Mouse (Mus musculus) ES-Bruce4 (cell line): ENCODE data around the gene Esd. TPM values are rescaled to one million over a fixed set of nuclear protein-coding genes. Genes with fewer than 3 reads are reported as not detected.

Experiments used
- H3K27ac ChIP-seq: 2 replicates; pipeline ENCODE4 v1.5.1; 2012; ENCODE audit warnings: low read length, inconsistent platforms; ENCODE audit not compliant: insufficient read depth
- H3K27me3 ChIP-seq: 2 replicates; pipeline ENCODE4 v1.6.1; 2012; ENCODE audit warnings: mild to moderate bottlenecking, low read length, inconsistent platforms; ENCODE audit not compliant: control insufficient read depth, poor library complexity, insufficient read depth, severe bottlenecking
- H3K36me3 ChIP-seq: 2 replicates; pipeline ENCODE4 v1.6.1; 2012; ENCODE audit warnings: inconsistent platforms, mild to moderate bottlenecking, low read length, moderate library complexity; ENCODE audit not compliant: control insufficient read depth, poor library complexity, insufficient read depth, severe bottlenecking
- H3K4me1 ChIP-seq: one replicate; pipeline ENCODE4 v1.8.1; 2011; ENCODE audit warnings: low read length; ENCODE audit not compliant: control insufficient read depth, insufficient read depth
- H3K4me3 ChIP-seq: 2 replicates; pipeline ENCODE4 v1.5.1; 2011; ENCODE audit warnings: low read depth, mild to moderate bottlenecking, low read length
- H3K9ac ChIP-seq: 2 replicates; pipeline ENCODE4 v1.6.1; 2012; ENCODE audit warnings: low read depth, mild to moderate bottlenecking, inconsistent platforms; ENCODE audit not compliant: poor library complexity, severe bottlenecking
- H3K9me3 ChIP-seq: replicated peaks from 2 replicates; pipeline ENCODE4 v1.6.1; 2012; ENCODE audit warnings: mild to moderate bottlenecking, low read length, inconsistent platforms; ENCODE audit not compliant: control insufficient read depth, poor library complexity, insufficient read depth, severe bottlenecking
- CTCF ChIP-seq: IDR thresholded peaks from one replicate; pipeline ENCODE4 v1.8.1; 2011; ENCODE audit warnings: low read depth, low read length
- EP300 ChIP-seq: IDR thresholded peaks from 2 replicates; pipeline ENCODE4 v1.6.1; 2011; ENCODE audit warnings: low read depth, low read length; ENCODE audit not compliant: insufficient read depth
- POLR2A ChIP-seq: IDR thresholded peaks from one replicate; pipeline ENCODE4 v1.8.1; 2011; ENCODE audit warnings: low read length; ENCODE audit not compliant: insufficient read depth
- polyA plus RNA-seq: library from polyadenylated mRNA; stranded (reverse); fragments of >200 nt; gene quantifications from 2 replicates; pipeline ENCODE4 v1.2.4, GENCODE M21; 2011; ENCODE audit warnings: low read depth; ENCODE audit not compliant: missing spikeins, insufficient read depth, insufficient read length

Esd gene
- polyA plus RNA-seq, 1 experiment: 217 TPM

DNA sequence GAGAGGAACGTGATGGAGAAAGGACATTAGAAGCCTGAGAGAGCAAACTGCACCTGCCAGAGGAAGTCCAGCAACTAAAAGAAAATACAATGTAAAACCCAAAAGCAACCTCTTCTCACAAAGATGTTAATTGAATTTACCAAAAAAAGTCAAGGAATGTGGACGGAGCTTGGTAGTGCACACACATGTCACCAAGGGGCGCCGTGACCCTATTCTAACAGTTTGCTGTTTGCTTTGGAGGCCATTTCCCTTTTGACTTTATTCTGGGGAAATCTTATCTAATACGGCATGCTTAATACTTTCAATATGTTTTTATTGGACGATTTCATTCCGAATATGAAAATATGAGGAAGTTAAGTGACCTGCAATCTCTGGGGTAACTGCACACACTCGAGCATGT is 56.7 kb downstream of the Esd start:
- Histone ChIP-seq H3K9ac (no peak overlapping the region), H3K27ac (no peak overlapping the region), H3K4me1 (no peaks in the 10 kb centered on the region), H3K4me3 (no peak overlapping the region), H3K36me3 (no peaks in the 10 kb centered on the region), H3K9me3 (no peaks in the 10 kb centered on the region), H3K27me3 (no peaks in the 10 kb centered on the region)
- TF ChIP-seq POLR2A (no peak), CTCF (peak; percentile 19)

DNA sequence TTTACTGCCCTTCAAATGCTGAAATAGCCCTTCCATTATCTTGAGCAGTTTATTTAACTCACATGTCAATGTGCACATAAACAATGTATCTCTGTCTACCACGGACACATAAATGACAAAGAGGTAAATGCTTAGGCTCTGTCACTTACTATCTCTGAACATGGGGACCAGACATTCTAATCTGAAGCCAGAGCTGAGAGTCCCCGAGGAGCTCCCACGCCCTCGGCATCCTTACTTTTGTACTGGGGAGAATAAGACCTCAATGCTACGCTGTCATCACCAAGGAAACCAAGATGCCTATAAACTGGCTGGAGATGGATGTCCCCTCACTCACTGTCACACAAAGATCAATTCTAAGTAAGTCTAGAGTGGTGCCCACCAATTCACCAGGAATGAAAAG is 58.4 kb downstream of the Esd start:
- TF ChIP-seq EP300 (no peak), POLR2A (no peak), CTCF (no peak)
- Histone ChIP-seq H3K9me3 (no peaks in the 10 kb centered on the region), H3K27me3 (no peaks in the 10 kb centered on the region), H3K27ac (no peak overlapping the region), H3K4me1 (no peaks in the 10 kb centered on the region), H3K4me3 (no peak overlapping the region), H3K9ac (no peak overlapping the region), H3K36me3 (no peaks in the 10 kb centered on the region)

DNA sequence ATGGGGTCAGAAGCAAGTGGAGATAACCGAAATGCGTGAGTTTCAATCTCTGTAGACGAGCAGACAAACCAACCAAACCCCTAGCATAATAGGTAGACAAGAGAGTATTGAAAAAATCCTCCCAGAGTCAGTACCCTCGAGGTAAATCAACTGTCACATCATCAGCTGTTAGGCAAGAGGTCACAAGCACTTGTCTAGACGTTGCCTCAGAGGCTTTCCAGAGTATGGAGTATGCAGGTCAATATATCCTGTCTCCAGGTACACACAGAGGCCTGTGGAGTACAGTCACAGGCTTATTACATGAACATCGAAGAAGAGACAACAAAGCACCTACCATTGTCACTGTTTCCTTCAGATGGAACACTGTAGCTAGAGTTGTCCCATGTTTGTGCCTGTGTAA is 60.7 kb downstream of the Esd start:
- no peak overlapping the region for H3K4me3 ChIP-seq
- no peak overlapping the region for H3K9ac ChIP-seq
- H3K4me1 ChIP-seq: no peaks in the 10 kb centered on the region
- H3K27me3 ChIP-seq: no peaks in the 10 kb centered on the region
- H3K27ac ChIP-seq: no peak overlapping the region
- no peak for TF ChIP-seq CTCF
- no peak for TF ChIP-seq EP300
- TF ChIP-seq POLR2A: no peak
- H3K36me3 ChIP-seq: no peaks in the 10 kb centered on the region
- no peaks in the 10 kb centered on the region for H3K9me3 ChIP-seq

DNA sequence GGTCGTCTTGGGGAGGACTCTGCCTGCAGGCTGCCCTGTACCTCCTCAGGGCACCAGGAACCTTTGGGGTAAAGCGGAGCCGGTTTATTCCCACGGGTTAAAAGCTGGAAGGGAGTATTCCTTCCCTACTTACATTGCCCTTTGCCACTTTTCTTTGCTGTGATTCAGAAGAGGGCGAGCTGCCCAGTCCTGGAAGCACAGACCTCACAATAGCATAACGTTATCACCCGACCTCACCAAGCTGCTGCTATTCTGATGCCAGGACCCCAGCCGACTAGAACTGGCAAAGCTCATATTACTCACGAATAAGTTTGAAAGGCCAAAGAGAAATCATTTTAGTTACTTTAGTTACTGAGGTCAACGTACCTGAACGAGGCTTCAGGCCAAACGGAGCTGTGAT is 62.8 kb downstream of the Esd start:
- no peaks in the 10 kb centered on the region for H3K4me1 ChIP-seq
- H3K27ac ChIP-seq: no peak overlapping the region
- no peaks in the 10 kb centered on the region for H3K27me3 ChIP-seq
- H3K9me3 ChIP-seq: no peaks in the 10 kb centered on the region
- H3K4me3 ChIP-seq: no peak overlapping the region
- no peak overlapping the region for H3K9ac ChIP-seq
- no peak for TF ChIP-seq CTCF
- TF ChIP-seq POLR2A: no peak
- TF ChIP-seq EP300: no peak
- no peaks in the 10 kb centered on the region for H3K36me3 ChIP-seq

DNA sequence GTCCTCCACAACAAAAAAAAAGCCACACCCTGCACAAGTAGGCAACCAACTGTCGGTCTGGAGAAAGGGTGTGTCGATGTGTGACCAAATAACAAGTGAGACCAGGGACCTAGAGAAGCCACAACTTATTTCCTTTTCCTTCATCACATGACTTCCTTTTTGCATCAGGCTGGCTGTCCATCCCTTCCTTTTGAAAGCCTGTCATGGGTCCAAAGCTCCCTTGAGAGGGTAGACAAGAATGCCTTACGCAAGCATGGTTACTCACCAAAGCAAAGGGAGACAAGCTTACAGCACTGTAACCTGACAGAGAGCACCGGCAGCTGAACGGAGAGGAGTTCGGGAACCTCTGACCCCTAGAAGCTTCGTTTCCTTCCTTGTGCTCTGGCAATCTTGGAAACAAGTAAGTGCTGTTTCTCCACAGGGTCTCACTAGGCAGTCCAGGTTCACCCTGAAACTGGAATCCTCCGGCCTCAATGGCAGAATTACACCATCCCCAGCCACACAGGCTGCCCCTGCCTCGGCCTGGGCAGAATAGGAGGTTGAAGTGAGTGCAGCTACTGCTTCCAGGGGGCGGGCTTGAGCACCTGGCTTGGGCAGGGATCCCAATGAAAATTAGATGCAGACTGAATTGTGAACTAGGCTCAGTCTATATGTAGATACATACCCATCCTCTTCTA is 65.4 kb downstream of the Esd start:
- Histone ChIP-seq H3K4me3 (no peak overlapping the region), H3K9me3 (peaks cover 16% of the 10 kb centered on the region), H3K4me1 (no peaks in the 10 kb centered on the region), H3K27me3 (no peaks in the 10 kb centered on the region), H3K36me3 (no peaks in the 10 kb centered on the region), H3K27ac (no peak overlapping the region), H3K9ac (no peak overlapping the region)
- peak; percentile 21 for TF ChIP-seq CTCF
- no peak for TF ChIP-seq EP300
- TF ChIP-seq POLR2A: no peak

- H3K9ac ChIP-seq: no peak overlapping the region
- H3K4me3 ChIP-seq: no peak overlapping the region
- TF ChIP-seq CTCF (no peak), EP300 (no peak), POLR2A (no peak)
- H3K4me1 ChIP-seq: no peaks in the 10 kb centered on the region
- no peaks in the 10 kb centered on the region for H3K36me3 ChIP-seq
- H3K27me3 ChIP-seq: no peaks in the 10 kb centered on the region
- H3K27ac ChIP-seq: no peak overlapping the region
- peaks cover 16% of the 10 kb centered on the region for H3K9me3 ChIP-seq
These were observed 66.2 kb downstream of the Esd start for GRCm38 (mm10) chr14:74798063-74798890.

Other genes starting within 250 kb of the Esd start
- 0.10 TPM in 1 of 2 replicates, not detected in the other for gene Htr2a, start 91.5 kb upstream of the Esd start, polyA plus RNA-seq
- 16.2 and 17.0 TPM in 2 replicates for gene Lrch1, start 215.6 kb downstream of the Esd start, polyA plus RNA-seq